Mouse (Mus musculus) lung, adult 2 months (tissue): ENCODE results near the gene Olfr1299. TPM values are rescaled to one million over a fixed set of nuclear protein-coding genes. Genes with fewer than 3 reads are reported as not detected.

ENCODE experiments used
- DNase-seq: peaks from one replicate; pipeline ENCODE4 v3.0.0; 2022
- H3K4me1 ChIP-seq: fragments of 200-500 bp; 2 replicates; pipeline ENCODE4 v1.6.1; 2011; ENCODE audit warnings: low read length; ENCODE audit not compliant: control insufficient read depth, insufficient read depth
- H3K4me3 ChIP-seq: fragments of 200-500 bp; replicated peaks from 2 replicates; pipeline ENCODE3; 2011; ENCODE audit warnings: low read depth, mild to moderate bottlenecking, control low read depth, low read length; ENCODE audit errors: extremely low read depth
- CTCF ChIP-seq: fragments of 200-500 bp; IDR thresholded peaks from 2 replicates; pipeline ENCODE4 v1.5.1; 2011; ENCODE audit warnings: mild to moderate bottlenecking, low read length, control low read depth; ENCODE audit not compliant: insufficient read depth
- POLR2A ChIP-seq: fragments of 200-500 bp; IDR thresholded peaks from 2 replicates; pipeline ENCODE4 v1.6.1; 2011; ENCODE audit warnings: low read depth, mild to moderate bottlenecking, control low read depth, low read length, borderline replicate concordance; ENCODE audit errors: extremely low read depth
- WGBS: fragments of 180-500 bp; shearing (Covaris S2); methylation state at CpG from one replicate; pipeline ENCODE4 v1.1.7; 2018; 5-methylcytosine and 5-hydroxymethylcytosine counted together
- polyA plus RNA-seq: library from polyadenylated mRNA; depleted of rRNA; stranded (reverse); fragments of >200 nt; gene quantifications from 2 replicates; pipeline ENCODE4 v1.2.3, GENCODE M21; 2012; rRNA removed

The Olfr1299 gene
- not detected in 2 replicates for polyA plus RNA-seq

- DNase-seq, result no peak
- no peaks in the 10 kb centered on the region for H3K4me1 ChIP-seq
- no peak within 1 kb of the TSS for H3K4me3 ChIP-seq
- 78% methylated on average over 4 of the region's 4 CpGs for WGBS
- TF ChIP-seq CTCF (no peak), POLR2A (no peak)
Measured at GRCm38 (mm10) chr2:111661119-111661518, at the start of gene Olfr1299. Gene Olfr1299, plus strand, starts transcription at chr2:111661419.

GRCm38 (mm10) chr2:111626397-111626796 is 34.8 kb upstream of the Olfr1299 start, which contains the start of gene Olfr1297:
Gene Olfr1297, minus strand, starts transcription at chr2:111626497.
- TF ChIP-seq CTCF, result no peak
- TF ChIP-seq POLR2A, result no peak
- no peak for DNase-seq
- Histone ChIP-seq H3K4me1 (no peaks in the 10 kb centered on the region), H3K4me3 (no peak within 1 kb of the TSS)
- WGBS, result 63% methylated on average over 1 of the region's 1 CpGs

GRCm38 (mm10) chr2:111649101-111649500 is 12.1 kb upstream of the Olfr1299 start, which contains the start of gene Olfr1298:
Gene Olfr1298, minus strand, starts transcription at chr2:111649201.
- DNase-seq, result no peak
- no peak within 1 kb of the TSS for H3K4me3 ChIP-seq
- no peak for TF ChIP-seq CTCF
- no peak for TF ChIP-seq POLR2A
- H3K4me1 ChIP-seq, result no peaks in the 10 kb centered on the region
- 77% methylated on average over 1 of the region's 1 CpGs for WGBS

Other genes with a start within 250 kb of the Olfr1299 start
- not detected in 2 replicates for gene Olfr1286, start 238.3 kb upstream of the Olfr1299 start, polyA plus RNA-seq
- gene Olfr1287, start 212.3 kb upstream of the Olfr1299 start, polyA plus RNA-seq, result not detected in 2 replicates
- gene Olfr1288, start 187.3 kb upstream of the Olfr1299 start, polyA plus RNA-seq, result not detected in 2 replicates
- gene Olfr1289, start 180.6 kb upstream of the Olfr1299 start, polyA plus RNA-seq, result not detected in 2 replicates
- gene Olfr1290, start 167.6 kb upstream of the Olfr1299 start, polyA plus RNA-seq, result not detected in 2 replicates
- not detected in 2 replicates for gene Olfr1291-ps1, start 164.2 kb upstream of the Olfr1299 start, polyA plus RNA-seq
- gene Olfr1293-ps, start 136.2 kb upstream of the Olfr1299 start, polyA plus RNA-seq, result not detected in 2 replicates
- gene Olfr1294, start 121.1 kb upstream of the Olfr1299 start, polyA plus RNA-seq, result not detected in 2 replicates
- gene Olfr1295, start 91.7 kb upstream of the Olfr1299 start, polyA plus RNA-seq, result not detected in 2 replicates
- not detected in 2 replicates for gene Olfr1297, start 34.9 kb upstream of the Olfr1299 start, polyA plus RNA-seq
- not detected in 2 replicates for gene Olfr1298, start 12.2 kb upstream of the Olfr1299 start, polyA plus RNA-seq
- not detected in 2 replicates for gene Olfr1301, start 89.6 kb downstream of the Olfr1299 start, polyA plus RNA-seq
- gene Olfr1302, start 116.0 kb downstream of the Olfr1299 start, polyA plus RNA-seq, result not detected in 2 replicates
- not detected in 2 replicates for gene Olfr1303, start 158.9 kb downstream of the Olfr1299 start, polyA plus RNA-seq
- gene Olfr1305, start 215.7 kb downstream of the Olfr1299 start, polyA plus RNA-seq, result not detected in 2 replicates